Mouse (Mus musculus): ENCODE measurements around the gene Mocs3. TPM values are rescaled to one million over a fixed set of nuclear protein-coding genes. Genes with fewer than 3 reads are reported as not detected.

Mocs3 gene
- polyA plus RNA-seq, 1 experiment from 2014 or later = 9.6 TPM

- H3K4me1 ChIP-seq = peaks cover 29% of the 10 kb centered on the region
- peaks cover 6% of the 10 kb centered on the region for H3K9me3 ChIP-seq
- peak overlapping the region; percentile 53 for H3K4me3 ChIP-seq (replicated peaks)
- peak overlapping the region; percentile 56 for H3K9ac ChIP-seq
- H3K36me3 ChIP-seq (replicated peaks) = no peaks in the 10 kb centered on the region
- peaks cover 81% of the 10 kb centered on the region for H3K27me3 ChIP-seq
- ATAC-seq (ENCODE audit: low FRiP score) = peak; percentile 63
- H3K27ac ChIP-seq = no peak overlapping the region
- WGBS = under 1% methylated on average over 58 of the region's 82 CpGs
- peak overlapping the region; percentile 90 for H3K4me2 ChIP-seq
Measured at GRCm38 (mm10) chr2:168280729-168281581, 50.5 kb downstream of the Mocs3 start.

DNA sequence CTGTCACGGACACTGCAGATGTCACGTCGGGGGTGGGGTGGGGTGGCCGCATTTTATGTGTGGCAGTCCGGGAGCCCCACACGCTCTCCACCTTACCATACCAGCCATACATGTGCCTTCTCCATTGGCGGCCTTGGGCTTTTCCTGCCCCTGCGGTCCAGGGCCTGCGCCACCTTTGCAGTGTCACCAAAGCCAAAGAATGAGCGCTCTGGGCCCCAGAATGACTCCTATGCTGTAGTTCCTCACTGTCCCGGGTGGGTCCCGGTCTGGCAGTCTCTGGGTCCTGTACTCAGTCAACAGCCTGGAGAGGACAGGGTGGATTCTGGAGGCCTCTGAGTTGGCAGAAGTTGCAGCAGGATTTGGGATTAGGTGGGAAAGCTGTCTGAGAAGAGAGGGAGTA lies 51.2 kb downstream of the Mocs3 start, which contains the start of gene Kcng1:
TSS of gene Kcng1 (minus strand) at position 155 of the 400 bp plus-strand sequence.
- peak within 1 kb of the TSS; percentile 56 for H3K9ac ChIP-seq
- 14% methylated on average over 12 of the region's 12 CpGs for WGBS
- H3K4me1 ChIP-seq = peaks cover 29% of the 10 kb centered on the region
- no peak for ATAC-seq (ENCODE audit: low FRiP score)
- H3K27me3 ChIP-seq = peaks cover 76% of the 10 kb centered on the region
- peaks cover 7% of the 10 kb centered on the region for H3K9me3 ChIP-seq
- peak within 1 kb of the TSS; percentile 90 for H3K4me2 ChIP-seq
- H3K4me3 ChIP-seq (replicated peaks) = peak within 1 kb of the TSS; percentile 53
- no peaks in the 10 kb centered on the region for H3K36me3 ChIP-seq (replicated peaks)
- H3K27ac ChIP-seq = no peak within 1 kb of the TSS

Other genes starting within 250 kb of the Mocs3 start
- 0.24 and 0.82 TPM in 2 replicates for gene Ripor3, start 220.0 kb upstream of the Mocs3 start, polyA plus RNA-seq (2016; fragmentation: Nextera tagmentation; extraction: Ambion mirVana)
- gene Pard6b, start 149.6 kb upstream of the Mocs3 start, polyA plus RNA-seq (2016; fragmentation: Nextera tagmentation; extraction: Ambion mirVana) = 11.4 and 13.5 TPM in 2 replicates
- 3.5 and 10.8 TPM in 2 replicates for gene Adnp, start 23.5 kb upstream of the Mocs3 start, polyA plus RNA-seq (2016; fragmentation: Nextera tagmentation; extraction: Ambion mirVana)
- gene Gm20716, start 258 bp upstream of the Mocs3 start, polyA plus RNA-seq (2016; fragmentation: Nextera tagmentation; extraction: Ambion mirVana) = 24.6 and 25.7 TPM in 2 replicates
- gene Dpm1, start within 50 bp of the Mocs3 start, polyA plus RNA-seq (2016; fragmentation: Nextera tagmentation; extraction: Ambion mirVana) = 79.3 and 88.0 TPM in 2 replicates
- 3.7 TPM in 2 replicates for gene Kcng1, start 51.1 kb downstream of the Mocs3 start, polyA plus RNA-seq (2016; fragmentation: Nextera tagmentation; extraction: Ambion mirVana)

Data from forebrain, embryonic 12.5 days (tissue).